In the genomic region with DNA sequence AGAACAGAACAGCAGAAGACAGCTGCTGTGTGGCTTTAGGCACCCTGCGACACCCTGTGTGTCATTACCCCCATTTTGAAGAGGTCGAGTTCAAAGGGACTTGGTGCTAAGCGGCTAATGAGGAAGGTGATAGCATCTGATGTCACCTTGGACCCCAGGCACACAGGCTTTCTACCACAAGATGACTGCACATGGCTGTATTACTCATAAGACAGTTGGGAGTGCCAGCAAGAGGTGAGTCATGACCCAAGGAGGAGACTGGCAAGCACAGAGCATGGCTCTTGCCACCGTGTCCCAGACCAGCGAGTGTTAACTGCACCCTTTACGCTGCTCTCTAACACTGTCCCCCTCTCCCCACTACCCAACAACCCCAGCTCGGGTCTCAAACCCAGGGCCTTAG, we compare ENCODE assay signal across 25 mouse cellular contexts. TPM values are rescaled to one million over a fixed set of nuclear protein-coding genes. Genes with fewer than 3 reads are reported as not detected.
DNase-seq lines count a peak whose midpoint lies in the region; ATAC-seq lines count a peak whose summit lies in the region.
"Had no signal": no experiment of that assay in that cellular context is flagged by ENCODE, and none has a peak within 500 bp of the region (broad histone marks: within the 10 kb centered on the region; RNA-seq: fewer than 3 reads in every experiment).

No protein-coding gene starts in this region.

- 88% methylated on average over 7 of the region's 7 CpGs for WGBS in midbrain, embryonic 11.5 days
- 92% methylated on average over 7 of the region's 7 CpGs for whole genome bisulfite sequencing in midbrain, embryonic 10.5 days
- WGBS in hindbrain, embryonic 13.5 days, result 89% methylated on average over 7 of the region's 7 CpGs

- H3K36me3 ChIP-seq in midbrain, embryonic 11.5 days (ENCODE audit: control insufficient read depth, insufficient read depth, low read length), result peaks cover 8% of the 10 kb centered on the region; the same call in 1 of the 2 replicates
- peaks cover 93% of the 10 kb centered on the region for H3K36me3 ChIP-seq in midbrain, embryonic 10.5 days
- H3K36me3 ChIP-seq in hindbrain, embryonic 13.5 days, result peaks cover 94% of the 10 kb centered on the region

- H3K4me2 ChIP-seq in midbrain, embryonic 11.5 days, result no peak overlapping the region
- no peak overlapping the region for H3K4me2 ChIP-seq in hindbrain, embryonic 13.5 days
- H3K4me2 ChIP-seq: embryonic facial prominence, embryonic 13.5 days; hindbrain, embryonic 15.5 days; intestine, embryonic 15.5 days; kidney, embryonic 15.5 days had no signal

- no peaks in the 10 kb centered on the region for H3K9me3 ChIP-seq in midbrain, embryonic 11.5 days (ENCODE audit: control insufficient read depth, low read length)
- H3K9me3 ChIP-seq in midbrain, embryonic 10.5 days (replicated peaks), result no peaks in the 10 kb centered on the region
- no peaks in the 10 kb centered on the region for H3K9me3 ChIP-seq in hindbrain, embryonic 13.5 days
- H3K9me3 ChIP-seq: embryonic facial prominence, embryonic 13.5 days; hindbrain, embryonic 15.5 days; intestine, embryonic 15.5 days; kidney, embryonic 15.5 days had no signal

- H3K4me3 ChIP-seq in midbrain, embryonic 11.5 days (ENCODE audit: low read depth, low read length), result no peak overlapping the region
- no peak overlapping the region for H3K4me3 ChIP-seq in midbrain, embryonic 10.5 days
- no peak overlapping the region for H3K4me3 ChIP-seq in hindbrain, embryonic 13.5 days
- H3K4me3 ChIP-seq: embryonic facial prominence, embryonic 13.5 days; hindbrain, embryonic 15.5 days; intestine, embryonic 15.5 days; kidney, embryonic 15.5 days had no signal

- no peaks in the 10 kb centered on the region for H3K4me1 ChIP-seq in midbrain, embryonic 11.5 days (ENCODE audit: control insufficient read depth, insufficient read depth, low read length)
- H3K4me1 ChIP-seq in midbrain, embryonic 10.5 days, result no peaks in the 10 kb centered on the region
- H3K4me1 ChIP-seq in hindbrain, embryonic 13.5 days (replicated peaks), result no peaks in the 10 kb centered on the region
- H3K4me1 ChIP-seq: embryonic facial prominence, embryonic 13.5 days; hindbrain, embryonic 15.5 days; intestine, embryonic 15.5 days; kidney, embryonic 15.5 days had no signal

- no peak for ATAC-seq in midbrain, embryonic 11.5 days (ENCODE audit: low FRiP score)
- ATAC-seq in hindbrain, embryonic 13.5 days (ENCODE audit: low FRiP score), result no peak
- ATAC-seq: forebrain, embryonic 16.5 days; intestine, embryonic 15.5 days; lung, postnatal 0 days had no signal

- H3K27ac ChIP-seq in midbrain, embryonic 11.5 days (ENCODE audit: low read depth, low read length), result no peak overlapping the region
- H3K27ac ChIP-seq in midbrain, embryonic 10.5 days (replicated peaks), result no peak overlapping the region
- H3K27ac ChIP-seq in hindbrain, embryonic 13.5 days, result no peak overlapping the region
- H3K27ac ChIP-seq: embryonic facial prominence, embryonic 13.5 days; hindbrain, embryonic 15.5 days; intestine, embryonic 15.5 days; kidney, embryonic 15.5 days had no signal

- H3K27me3 ChIP-seq in midbrain, embryonic 11.5 days (ENCODE audit: control insufficient read depth, insufficient read depth, low read length), result no peaks in the 10 kb centered on the region
- no peaks in the 10 kb centered on the region for H3K27me3 ChIP-seq in midbrain, embryonic 10.5 days (ENCODE audit: low read depth, poor library complexity, severe bottlenecking)
- no peaks in the 10 kb centered on the region for H3K27me3 ChIP-seq in hindbrain, embryonic 13.5 days
- H3K27me3 ChIP-seq: CH12.LX; embryonic facial prominence, embryonic 13.5 days; hindbrain, embryonic 15.5 days; intestine, embryonic 15.5 days; kidney, embryonic 15.5 days had no signal

- peak; percentile 75 for DNase-seq in midbrain, embryonic 11.5 days (ENCODE audit: low spot score, missing footprints)
- DNase-seq in midbrain, embryonic 10.5 days (ENCODE audit: low spot score), result no peak
- peak; percentile 80 for DNase-seq in NIH3T3 (ENCODE audit: low read depth)
- peak; percentile 45 for DNase-seq in adrenal gland, postnatal 25 days
- no peak for DNase-seq in thymus, postnatal 4 days
- no peak for DNase-seq in layer of hippocampus, adult 9-10 months (ENCODE audit: low spot score)
- DNase-seq: cerebellum, adult 11 months; cerebellum, postnatal 10 days; heart, postnatal 36 days; midbrain, embryonic 14.5 days; thymus, postnatal 14 days had no signal

- H3K9ac ChIP-seq in midbrain, embryonic 11.5 days (ENCODE audit: low read length), result no peak overlapping the region
- H3K9ac ChIP-seq in hindbrain, embryonic 13.5 days, result no peak overlapping the region
- H3K9ac ChIP-seq: embryonic facial prominence, embryonic 13.5 days; hindbrain, embryonic 15.5 days; intestine, embryonic 15.5 days; kidney, embryonic 15.5 days had no signal

RNA-seq across cellular contexts. Expression of a gene that starts 20.9 kb away (rescaled TPM):
- 3.7 and 4.5 TPM in 2 replicates for polyA plus RNA-seq in midbrain, embryonic 11.5 days (2014; fragmentation: Nextera tagmentation; extraction: Ambion mirVana)
- polyA plus RNA-seq in midbrain, embryonic 10.5 days (2016; fragmentation: Nextera tagmentation; extraction: Ambion mirVana), result 2.4 and 3.7 TPM in 2 replicates
- not detected in 2 replicates for total RNA-seq in adrenal gland, postnatal 25 days (2021)
- polyA plus RNA-seq in hindbrain, embryonic 13.5 days (2015; fragmentation: Nextera tagmentation; extraction: Ambion mirVana), result 6.4 and 7.2 TPM in 2 replicates
- total RNA-seq: CH12.LX; heart, postnatal 36 days; megakaryocyte progenitor cell, adult 5-6 weeks; MEL had no signal
- polyA plus RNA-seq: embryonic facial prominence, embryonic 13.5 days; gonadal fat pad, adult 2 months; heart, embryonic 14.5 days; intestine, embryonic 15.5 days; kidney, embryonic 15.5 days; limb, embryonic 14.5 days; liver, embryonic 16.5 days; lung, postnatal 0 days had no signal

RNA-seq across cellular contexts. Expression of a gene that starts 21.8 kb away (rescaled TPM):
- 14.3 and 15.3 TPM in 2 replicates for polyA plus RNA-seq in midbrain, embryonic 11.5 days (2014; fragmentation: Nextera tagmentation; extraction: Ambion mirVana)
- polyA plus RNA-seq in midbrain, embryonic 10.5 days (2016; fragmentation: Nextera tagmentation; extraction: Ambion mirVana), result 6.9 and 9.4 TPM in 2 replicates
- 0.09 TPM in 1 of 2 replicates, not detected in the other for total RNA-seq in adrenal gland, postnatal 25 days (2021)
- 14.0 and 15.0 TPM in 2 replicates for polyA plus RNA-seq in hindbrain, embryonic 13.5 days (2015; fragmentation: Nextera tagmentation; extraction: Ambion mirVana)
- total RNA-seq: megakaryocyte progenitor cell, adult 5-6 weeks had no signal

RNA-seq across cellular contexts. Expression of a gene that starts 28.2 kb away (rescaled TPM):
- 75.1 and 87.0 TPM in 2 replicates for polyA plus RNA-seq in midbrain, embryonic 11.5 days (2014; fragmentation: Nextera tagmentation; extraction: Ambion mirVana)
- 101 and 115 TPM in 2 replicates for polyA plus RNA-seq in midbrain, embryonic 10.5 days (2016; fragmentation: Nextera tagmentation; extraction: Ambion mirVana)
- 473 and 483 TPM in 2 replicates for total RNA-seq in adrenal gland, postnatal 25 days (2021)
- polyA plus RNA-seq in hindbrain, embryonic 13.5 days (2015; fragmentation: Nextera tagmentation; extraction: Ambion mirVana), result 76.1 and 84.3 TPM in 2 replicates

RNA-seq across cellular contexts. Expression of a gene that starts 28.3 kb away (rescaled TPM):
- 107 and 114 TPM in 2 replicates for polyA plus RNA-seq in midbrain, embryonic 11.5 days (2014; fragmentation: Nextera tagmentation; extraction: Ambion mirVana)
- 104 and 106 TPM in 2 replicates for polyA plus RNA-seq in midbrain, embryonic 10.5 days (2016; fragmentation: Nextera tagmentation; extraction: Ambion mirVana)
- total RNA-seq in adrenal gland, postnatal 25 days (2021), result 681 and 777 TPM in 2 replicates
- polyA plus RNA-seq in hindbrain, embryonic 13.5 days (2015; fragmentation: Nextera tagmentation; extraction: Ambion mirVana), result 65.0 and 70.7 TPM in 2 replicates

RNA-seq across cellular contexts. Expression of a gene that starts 53.3 kb away (rescaled TPM):
- 268 and 278 TPM in 2 replicates for polyA plus RNA-seq in midbrain, embryonic 11.5 days (2014; fragmentation: Nextera tagmentation; extraction: Ambion mirVana)
- 294 and 321 TPM in 2 replicates for polyA plus RNA-seq in midbrain, embryonic 10.5 days (2016; fragmentation: Nextera tagmentation; extraction: Ambion mirVana)
- 26.6 and 33.0 TPM in 2 replicates for total RNA-seq in adrenal gland, postnatal 25 days (2021)
- polyA plus RNA-seq in hindbrain, embryonic 13.5 days (2015; fragmentation: Nextera tagmentation; extraction: Ambion mirVana), result 67.9 and 68.8 TPM in 2 replicates

Comparison
In these comparisons a context has a peak if more than half of its experiments do, and no peak if none do; other contexts are left out.
1. DNase-seq: peak in midbrain, embryonic 11.5 days (single experiment), NIH3T3 (single experiment) and adrenal gland, postnatal 25 days (single experiment); none in midbrain, embryonic 10.5 days (single experiment), thymus, postnatal 4 days (single experiment) and layer of hippocampus, adult 9-10 months (single experiment).